Mouse (Mus musculus) kidney, postnatal 0 days (tissue): ENCODE data around the gene C77080. TPM values are rescaled to one million over a fixed set of nuclear protein-coding genes. Genes with fewer than 3 reads are reported as not detected.

ENCODE experiments used
- ATAC-seq: fragments of 200-750 bp; cut with Nextera tagmentation; replicated peaks from 2 replicates; pipeline ENCODE4 v1.8.0; 2017; ENCODE audit warnings: low read depth, moderate number of reproducible peaks, moderate TSS enrichment, moderate library complexity; ENCODE audit not compliant: low FRiP score
- DNase-seq: peaks from one replicate; pipeline ENCODE4 v3.0.0-alpha.2; 2016; ENCODE audit warnings: low spot score
- H3K27ac ChIP-seq: fragments of 300-500 bp; sonication (generic); 2 replicates; pipeline ENCODE4 v1.5.1; 2014; ENCODE audit warnings: mild to moderate bottlenecking
- H3K27me3 ChIP-seq: fragments of 300-500 bp; sonication (generic); 2 replicates; pipeline ENCODE4 v1.6.1; 2014; ENCODE audit warnings: low read length, mixed read lengths; ENCODE audit not compliant: insufficient read depth
- H3K36me3 ChIP-seq: fragments of 300-500 bp; sonication (generic); 2 replicates; pipeline ENCODE4 v1.6.1; 2014; ENCODE audit warnings: low read length, mixed read lengths; ENCODE audit not compliant: insufficient read depth
- H3K4me1 ChIP-seq: fragments of 300-500 bp; sonication (generic); replicated peaks from 2 replicates; pipeline ENCODE4 v1.6.1; 2014; ENCODE audit warnings: antibody characterized with exemption, low read length, mixed read lengths; ENCODE audit not compliant: insufficient read depth
- H3K4me2 ChIP-seq: fragments of 300-500 bp; sonication (generic); 2 replicates; pipeline ENCODE4 v1.6.1; 2014; ENCODE audit warnings: mild to moderate bottlenecking, low read length, moderate library complexity, mixed read lengths
- H3K4me3 ChIP-seq: fragments of 300-500 bp; sonication (generic); replicated peaks from 2 replicates; pipeline ENCODE4 v1.5.1; 2014; ENCODE audit warnings: low read depth, low read length
- H3K9ac ChIP-seq: fragments of 300-500 bp; sonication (generic); 2 replicates; pipeline ENCODE4 v1.6.1; 2014; ENCODE audit warnings: low read depth, low read length
- H3K9me3 ChIP-seq: fragments of 300-500 bp; sonication (generic); replicated peaks from 2 replicates; pipeline ENCODE4 v1.6.1; 2016; ENCODE audit warnings: low read length, inconsistent platforms, mixed read lengths
- CTCF ChIP-seq: IDR thresholded peaks from 2 replicates; pipeline ENCODE4 v1.5.1; 2016; ENCODE audit warnings: antibody characterized with exemption, low read depth, mild to moderate bottlenecking, moderate library complexity
- WGBS: fragments of 180-500 bp; shearing (Covaris S2); extraction: QIAGEN DNeasy Blood & Tissue Kit; methylation state at CpG from one replicate; pipeline ENCODE4 v1.1.7; 2014; 5-methylcytosine and 5-hydroxymethylcytosine counted together
- polyA plus RNA-seq: library from polyadenylated mRNA; unstranded; fragments of >200 nt; fragmentation: Nextera tagmentation; extraction: Ambion mirVana; gene quantifications from 2 replicates; pipeline ENCODE4 v1.2.1, GENCODE M21; 2015

The C77080 gene
- polyA plus RNA-seq, 1 experiment from 2014 or later = 11.3 TPM

GRCm38 (mm10) chr4:129251482-129252125 is 9.6 kb downstream of the C77080 start:
- WGBS = 9% methylated on average over 15 of the region's 15 CpGs
- H3K9me3 ChIP-seq = no peaks in the 10 kb centered on the region
- no peak for DNase-seq
- peak; percentile 69 for ATAC-seq
- H3K4me3 ChIP-seq = no peak overlapping the region
- peaks cover 25% of the 10 kb centered on the region; the same call in 1 of the 2 replicates for H3K4me1 ChIP-seq
- no peaks in the 10 kb centered on the region for H3K36me3 ChIP-seq
- H3K27me3 ChIP-seq = no peaks in the 10 kb centered on the region
- peak overlapping the region; percentile 35 for H3K4me2 ChIP-seq
- H3K27ac ChIP-seq = peak overlapping the region; percentile 88
- TF ChIP-seq CTCF = no peak
- H3K9ac ChIP-seq = peak overlapping the region; percentile 28

GRCm38 (mm10) chr4:129250759-129251481 is 10.3 kb downstream of the C77080 start:
- H3K4me1 ChIP-seq = peaks cover 21% of the 10 kb centered on the region; the same call in 1 of the 2 replicates
- H3K4me2 ChIP-seq = peak overlapping the region; percentile 35
- no peak overlapping the region for H3K4me3 ChIP-seq
- WGBS = 31% methylated on average over 15 of the region's 15 CpGs
- peak; percentile 87 for ATAC-seq
- no peaks in the 10 kb centered on the region for H3K27me3 ChIP-seq
- no peak for DNase-seq
- peak overlapping the region; percentile 88 for H3K27ac ChIP-seq
- no peak for TF ChIP-seq CTCF
- no peaks in the 10 kb centered on the region for H3K36me3 ChIP-seq
- H3K9ac ChIP-seq = peak overlapping the region; percentile 28
- H3K9me3 ChIP-seq = no peaks in the 10 kb centered on the region

- Histone ChIP-seq H3K4me1 (peaks cover 21% of the 10 kb centered on the region; the same call in 1 of the 2 replicates), H3K4me3 (no peak overlapping the region), H3K27ac (0 out of 2 replicates have a peak overlapping the region, but pooled peaks have one; percentile 54), H3K36me3 (no peaks in the 10 kb centered on the region), H3K4me2 (no peak overlapping the region), H3K9me3 (no peaks in the 10 kb centered on the region), H3K9ac (no peak overlapping the region), H3K27me3 (no peaks in the 10 kb centered on the region)
- DNase-seq = no peak
- WGBS = 65% methylated on average over 7 of the region's 7 CpGs
- TF ChIP-seq CTCF = no peak
- no peak for ATAC-seq
Measured at GRCm38 (mm10) chr4:129249288-129249687, 11.9 kb downstream of the C77080 start.

GRCm38 (mm10) chr4:129248243-129248767 is 12.9 kb downstream of the C77080 start:
- ATAC-seq = no peak
- no peak for TF ChIP-seq CTCF

GRCm38 (mm10) chr4:129247381-129248242 is 13.6 kb downstream of the C77080 start:
- WGBS = 14% methylated on average over 23 of the region's 24 CpGs
- Histone ChIP-seq H3K4me3 (peak overlapping the region; percentile 53), H3K27me3 (no peaks in the 10 kb centered on the region), H3K9ac (peak overlapping the region; percentile 89), H3K27ac (peak overlapping the region; percentile 79), H3K36me3 (no peaks in the 10 kb centered on the region), H3K4me2 (peak overlapping the region; percentile 93), H3K9me3 (no peaks in the 10 kb centered on the region), H3K4me1 (peaks cover 21% of the 10 kb centered on the region)
- no peak for TF ChIP-seq CTCF
- ATAC-seq = no peak
- no peak for DNase-seq

More at GRCm38 (mm10) chr4:129248243-129248767, 12.9 kb downstream of the C77080 start:
- no peaks in the 10 kb centered on the region for H3K36me3 ChIP-seq
- H3K4me3 ChIP-seq = peak overlapping the region; percentile 53
- no peaks in the 10 kb centered on the region for H3K9me3 ChIP-seq
- peak overlapping the region; percentile 93 for H3K4me2 ChIP-seq
- H3K27me3 ChIP-seq = no peaks in the 10 kb centered on the region
- peak overlapping the region; percentile 89 for H3K9ac ChIP-seq
- peak overlapping the region; percentile 79 for H3K27ac ChIP-seq
- peaks cover 21% of the 10 kb centered on the region; the same call in 1 of the 2 replicates for H3K4me1 ChIP-seq
- DNase-seq = no peak
- WGBS = 2% methylated on average over 34 of the region's 74 CpGs
